Mouse (Mus musculus) C2C12 (cell line): ENCODE data around the gene D1Pas1.

Experiments
- CEBPB ChIP-seq: IDR thresholded peaks from one replicate; pipeline ENCODE4 v1.6.1; 2011; ENCODE audit warnings: low read depth, mild to moderate bottlenecking, control low read depth, moderate library complexity
- CTCF ChIP-seq: IDR thresholded peaks from one replicate; pipeline ENCODE4 v1.5.1; 2011; ENCODE audit not compliant: control insufficient read depth, insufficient read depth, insufficient read length
- MAX ChIP-seq: IDR thresholded peaks from one replicate; pipeline ENCODE4 v1.6.1; 2011; ENCODE audit warnings: mild to moderate bottlenecking, control low read depth
- MYOD1 ChIP-seq: IDR thresholded peaks from one replicate; pipeline ENCODE4 v1.6.1; 2011; ENCODE audit warnings: low read depth; ENCODE audit not compliant: control insufficient read depth, insufficient read length
- MYOG ChIP-seq: IDR thresholded peaks from one replicate; pipeline ENCODE4 v1.6.1; 2011; ENCODE audit not compliant: control insufficient read depth, insufficient read length; ENCODE audit errors: extremely low read depth
- USF1 ChIP-seq: IDR thresholded peaks from one replicate; pipeline ENCODE4 v1.6.1; 2011; ENCODE audit warnings: low read depth, mild to moderate bottlenecking, control low read depth, moderate library complexity

- TF ChIP-seq CTCF (no peak), MAX (no peak), USF1 (no peak), CEBPB (no peak), MYOG (no peak), MYOD1 (no peak)
Measured at GRCm38 (mm10) chr1:186922489-186923370, 44.5 kb upstream of the D1Pas1 start.
